Mouse (Mus musculus) liver, adult (tissue): Measurements from ENCODE around the gene Hsd17b7.
A peak's percentile ranks its signal among the peaks of the same experiment; 100 is the strongest.

Source experiments
- GATA4 ChIP-seq: IDR thresholded peaks from 2 replicates; pipeline ENCODE4 v1.6.1; 2014; ENCODE audit warnings: mild to moderate bottlenecking, low read length; ENCODE audit not compliant: insufficient replicate concordance

Gene Hsd17b7

DNA sequence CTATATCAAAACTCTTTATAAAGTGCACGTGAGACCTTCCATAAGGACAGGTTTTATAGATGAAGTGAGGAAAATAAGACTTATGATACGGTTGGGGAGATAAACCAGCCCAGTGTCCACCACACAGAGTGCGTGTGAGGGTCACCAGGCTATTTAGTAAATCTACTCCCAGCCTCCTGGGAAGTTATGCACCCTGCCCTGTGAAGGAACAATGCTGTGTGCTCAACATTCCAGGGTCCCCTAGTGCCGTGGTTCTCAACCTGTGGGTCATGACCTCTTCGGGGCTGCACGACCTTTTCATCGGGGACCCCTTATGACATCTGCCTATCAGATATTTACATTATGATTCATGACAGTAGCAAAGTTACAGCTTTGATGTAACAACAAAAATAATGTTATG lies 20.8 kb downstream of the Hsd17b7 start:
- no peak for TF ChIP-seq GATA4

DNA sequence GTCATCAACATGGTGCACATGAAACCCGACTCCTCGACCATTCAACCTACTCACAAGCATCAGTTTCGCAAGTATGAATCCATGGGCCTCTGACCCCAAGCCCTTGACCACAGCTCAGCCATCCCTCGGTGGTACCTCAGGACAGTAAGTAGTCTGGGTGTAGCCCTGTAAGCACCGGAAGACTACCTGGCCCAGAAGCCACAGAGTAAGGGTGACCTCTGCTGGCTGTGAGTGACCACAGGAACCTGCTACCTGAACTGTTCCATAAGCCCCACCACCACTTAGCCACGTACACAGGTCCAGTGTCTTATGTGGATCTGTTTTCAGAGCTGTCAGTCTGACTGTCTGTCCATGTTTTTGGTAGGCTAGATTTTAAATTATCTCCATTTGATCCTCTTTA lies 21.4 kb downstream of the Hsd17b7 start:
- TF ChIP-seq GATA4 = no peak

DNA sequence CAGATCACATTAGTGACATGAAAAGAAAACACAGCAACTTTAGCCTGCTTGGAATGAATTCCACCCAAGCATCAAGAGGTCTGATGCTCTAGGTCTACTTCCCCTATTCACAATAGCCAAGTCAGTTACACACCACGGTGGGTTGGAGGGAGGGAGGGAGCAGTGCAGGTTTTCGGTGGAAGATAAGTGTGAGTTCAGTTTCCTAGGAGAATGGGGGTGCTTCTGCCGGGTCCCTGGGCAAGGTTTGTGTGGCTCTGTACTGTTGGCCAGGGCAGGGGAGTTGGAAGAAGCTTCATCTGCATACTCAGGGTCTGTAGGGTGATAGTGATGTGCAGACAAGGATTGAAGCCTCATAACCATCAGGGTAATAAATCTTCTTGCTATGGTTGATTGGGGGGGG lies 23.0 kb downstream of the Hsd17b7 start:
- TF ChIP-seq GATA4 = no peak

DNA sequence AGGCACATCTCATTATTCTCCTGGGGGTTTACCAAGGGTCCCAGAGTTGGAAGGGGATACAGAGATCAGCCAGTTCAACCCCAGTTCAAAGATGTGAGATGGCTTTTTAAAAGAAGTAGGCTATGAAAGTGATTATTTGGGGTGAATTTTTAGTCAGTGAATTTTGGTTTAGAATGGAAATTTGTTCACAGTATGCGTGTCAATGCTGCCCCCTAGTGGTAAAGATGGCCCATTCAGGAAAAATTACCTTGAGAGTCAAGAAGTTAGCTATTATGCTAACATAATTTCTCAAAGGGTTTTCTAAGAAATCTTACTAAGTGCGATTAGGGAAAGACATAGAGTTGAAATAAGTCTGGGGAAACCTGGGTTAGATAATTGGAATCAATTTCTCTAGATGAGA lies 29.7 kb downstream of the Hsd17b7 start:
- no peak for TF ChIP-seq GATA4

DNA sequence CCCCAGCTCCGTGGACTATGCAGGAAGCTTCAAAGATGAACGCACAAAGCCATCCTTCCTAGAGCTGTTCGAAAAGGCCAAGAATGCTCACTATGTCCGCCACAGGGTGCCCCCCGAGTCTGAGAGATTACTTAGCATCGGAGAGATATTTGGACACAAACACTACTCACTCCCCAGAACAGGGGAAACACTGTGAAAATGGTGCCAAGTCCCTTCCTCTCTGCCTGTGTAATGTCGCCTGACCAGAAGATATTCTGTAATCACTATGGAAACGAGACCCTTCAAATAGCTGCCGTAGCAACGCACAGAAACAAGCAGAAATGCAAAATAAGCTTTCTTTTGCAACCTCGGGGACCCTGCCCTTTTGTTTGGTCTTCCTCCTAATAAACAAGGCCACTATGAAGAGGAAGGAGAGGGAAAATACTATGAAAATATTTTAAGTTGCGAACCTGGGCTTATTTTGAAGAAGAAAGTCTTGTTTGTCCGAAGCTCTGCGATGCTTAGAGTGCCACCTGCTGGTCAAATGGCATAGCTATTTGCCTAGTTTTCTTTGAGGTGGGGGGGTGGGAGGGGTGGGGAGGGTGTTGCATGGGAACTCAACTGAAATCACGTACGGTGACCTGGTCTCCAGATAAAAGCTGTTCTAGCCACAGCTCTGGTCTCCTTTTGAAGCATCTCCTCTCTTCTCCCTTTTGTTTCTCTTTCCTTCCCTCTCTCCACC lies 34.9 kb downstream of the Hsd17b7 start:
- no peak for TF ChIP-seq GATA4

DNA sequence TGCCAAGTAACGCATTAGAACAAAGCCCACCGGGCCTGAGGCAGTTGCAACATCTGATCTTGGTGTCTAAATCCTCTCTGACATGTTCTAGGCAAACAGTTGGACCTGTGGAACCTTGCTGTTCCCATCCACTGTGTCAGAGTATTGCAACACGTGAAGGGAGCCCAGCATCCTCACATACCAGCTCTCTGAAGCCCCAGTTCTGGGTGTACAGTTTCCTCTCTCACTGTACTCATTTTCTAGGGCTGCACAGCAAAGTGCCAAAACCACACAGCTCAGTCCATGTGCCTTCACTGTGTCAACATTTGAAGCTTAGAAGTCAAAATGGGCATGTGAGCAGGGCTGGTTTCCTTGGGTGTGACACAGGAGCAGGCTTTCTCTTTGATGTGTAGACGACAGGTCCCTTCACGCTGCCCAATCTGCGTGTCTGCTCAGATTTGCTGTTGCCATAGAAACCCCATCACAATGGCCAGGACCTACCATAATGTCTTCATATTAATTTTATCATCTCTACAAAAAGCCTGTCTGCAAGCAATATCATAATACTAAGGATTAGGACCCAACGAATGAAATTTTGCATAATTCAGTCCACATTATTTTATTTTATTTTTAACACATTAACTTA lies 36.8 kb downstream of the Hsd17b7 start:
- TF ChIP-seq GATA4 = no peak

DNA sequence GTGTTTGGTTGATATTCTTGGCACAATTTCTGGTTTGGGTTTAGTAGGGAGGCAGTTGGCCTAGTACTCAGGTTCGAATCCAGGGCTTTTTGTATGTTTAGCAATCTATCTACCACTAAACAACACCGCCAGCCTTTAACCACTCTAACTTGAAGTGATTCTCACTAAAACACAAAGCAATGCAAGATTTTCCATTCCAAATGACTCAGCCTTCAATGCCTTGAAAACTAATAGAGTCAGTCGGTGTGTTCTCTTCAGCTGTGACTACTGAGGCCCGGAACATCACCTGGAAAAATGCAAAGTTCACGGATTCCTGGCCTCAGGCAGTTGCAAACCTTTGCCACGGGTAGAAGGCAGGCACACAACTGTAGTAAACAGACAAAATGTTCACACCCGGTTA lies 37.3 kb downstream of the Hsd17b7 start:
- TF ChIP-seq GATA4 = no peak

DNA sequence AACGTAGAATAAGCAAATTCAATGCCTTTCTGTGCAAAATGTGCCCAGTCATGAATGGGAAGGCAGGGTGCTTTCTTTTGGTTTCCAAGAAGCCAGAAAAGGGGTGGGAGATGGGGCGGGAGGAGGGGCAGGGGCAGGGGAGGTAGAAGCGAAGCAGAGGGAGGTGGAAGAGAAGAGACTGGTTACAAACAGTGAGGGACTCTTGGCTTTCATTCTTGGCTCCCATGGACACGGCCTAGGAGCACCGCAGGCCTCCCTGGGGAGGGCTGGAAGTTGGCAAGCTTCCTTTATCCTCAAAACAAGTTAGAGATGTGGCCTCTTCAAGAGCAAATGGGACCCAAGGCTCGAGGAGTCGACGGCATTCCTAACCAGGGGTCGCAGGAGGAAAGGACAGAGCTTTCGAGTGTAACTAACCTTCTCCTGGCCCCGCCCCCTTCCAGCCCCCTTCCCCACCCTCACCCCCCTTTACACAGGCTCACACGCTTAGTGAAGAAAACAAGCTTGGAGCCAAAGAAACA lies 40.5 kb downstream of the Hsd17b7 start, which contains the start of gene Ccdc190:
Ccdc190 (plus strand) TSS at position 195 of the 518 bp plus-strand sequence.
- no peak for TF ChIP-seq GATA4

DNA sequence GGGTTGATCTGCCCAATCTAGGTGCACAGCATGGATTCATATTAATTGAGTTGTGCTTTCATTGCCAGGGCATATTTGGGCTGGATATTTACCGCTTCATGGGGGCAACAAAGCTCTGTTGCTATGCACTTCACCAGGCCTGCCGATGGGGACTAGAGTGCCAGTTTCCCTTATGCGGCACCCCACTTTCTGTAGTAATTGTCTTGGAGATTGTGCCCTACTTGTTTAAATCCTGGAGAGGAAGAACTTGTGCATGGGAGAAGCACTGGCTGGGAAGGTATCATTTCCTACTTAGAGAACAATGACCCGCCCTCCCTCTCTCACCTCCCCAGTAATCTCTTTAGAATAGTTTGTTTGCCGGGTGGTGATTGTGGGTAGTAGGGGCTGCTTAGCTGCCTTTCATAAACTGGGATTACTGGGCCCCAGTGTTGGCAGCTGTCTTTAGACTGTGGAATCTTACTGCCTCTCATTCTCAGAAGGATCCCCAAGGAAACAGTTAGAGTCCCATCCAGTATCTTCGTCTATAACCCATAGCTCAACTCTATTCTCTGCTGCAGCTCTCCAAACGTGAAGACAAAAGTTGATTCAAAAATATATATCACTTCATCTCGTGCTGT lies 41.2 kb downstream of the Hsd17b7 start:
- no peak for TF ChIP-seq GATA4

DNA sequence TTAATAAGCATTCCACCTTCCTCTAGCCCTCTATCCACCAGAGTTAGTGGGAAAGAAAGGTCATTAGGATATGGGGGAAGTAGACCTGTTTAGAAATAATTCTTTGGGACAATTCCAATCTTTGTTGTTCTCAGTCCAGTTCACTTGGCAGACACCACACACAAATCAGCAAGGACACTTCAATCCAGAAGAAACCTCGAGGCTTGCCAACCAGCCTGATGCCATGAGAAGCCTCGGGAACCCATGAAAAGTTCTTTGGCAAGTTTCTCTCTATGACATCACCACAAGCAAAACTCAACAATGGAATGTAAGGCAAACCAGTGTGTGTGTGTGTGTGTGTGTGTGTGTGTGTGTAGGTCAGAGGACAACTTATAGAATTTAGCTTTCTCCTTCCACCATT lies 44.5 kb downstream of the Hsd17b7 start:
- no peak for TF ChIP-seq GATA4

DNA sequence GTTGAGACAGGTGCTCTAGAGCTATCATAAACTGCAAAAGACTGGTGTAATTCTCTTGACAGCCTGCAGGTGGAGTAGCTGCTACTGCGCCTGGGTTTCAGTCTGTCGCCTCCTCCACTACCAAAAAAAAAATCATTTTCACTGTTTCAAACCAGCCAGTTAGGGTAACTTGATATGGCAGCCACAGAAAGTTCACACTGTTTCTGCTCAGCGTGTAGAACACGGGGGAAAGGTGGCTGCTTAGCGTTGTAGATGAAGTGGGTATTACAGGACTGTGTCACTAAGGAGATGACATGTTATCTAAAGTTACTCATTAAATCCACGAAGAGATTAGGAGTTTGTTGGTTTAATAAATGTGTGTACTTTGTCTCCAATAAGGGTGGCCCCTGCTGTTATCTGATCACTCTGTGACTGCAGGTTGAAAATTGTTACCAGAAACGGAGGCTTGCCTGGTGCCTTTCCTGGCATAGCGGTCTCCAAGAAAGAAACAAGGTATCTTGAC lies 47.3 kb downstream of the Hsd17b7 start:
- peak; percentile 56; the same call in 1 of the 2 replicates for TF ChIP-seq GATA4

DNA sequence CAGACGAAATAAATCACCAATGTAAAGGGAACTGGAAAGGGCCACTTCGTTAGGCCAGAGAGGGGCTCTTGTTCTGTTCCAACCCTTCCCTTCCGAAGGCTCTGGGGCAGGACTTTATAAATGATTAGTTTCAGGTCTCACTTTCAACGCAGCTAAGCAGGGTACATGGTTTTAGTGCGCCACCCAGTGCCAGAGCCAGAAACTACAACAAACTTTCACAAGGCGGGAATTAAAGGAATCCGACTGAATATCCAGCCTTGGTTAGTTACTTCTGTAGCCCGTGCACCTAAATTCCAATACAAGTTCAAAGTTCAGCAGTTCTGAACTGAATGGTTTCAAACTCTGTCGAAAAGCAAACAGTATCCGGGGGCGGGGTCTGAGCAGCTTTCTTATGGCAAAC lies 49.8 kb downstream of the Hsd17b7 start:
- no peak for TF ChIP-seq GATA4

DNA sequence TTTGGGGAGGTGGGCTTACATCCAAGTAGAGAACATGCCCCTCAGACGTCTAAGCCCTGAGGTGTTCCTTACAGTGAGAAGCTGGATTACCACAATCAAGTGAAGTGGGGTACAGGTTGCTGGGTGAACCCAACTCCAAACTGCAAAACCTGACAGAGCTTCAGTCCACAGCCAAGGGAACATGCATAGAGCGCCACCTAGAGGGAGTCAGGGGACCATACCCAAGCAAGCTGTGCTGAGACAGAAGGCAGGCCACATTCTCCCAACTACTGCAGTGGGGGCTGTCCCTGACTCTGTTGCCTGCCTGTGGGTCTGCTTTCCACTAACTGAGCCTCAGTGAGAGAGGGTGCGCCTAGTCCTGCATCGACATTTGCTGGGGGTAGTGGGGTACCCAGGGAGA lies 51.0 kb downstream of the Hsd17b7 start:
- TF ChIP-seq GATA4 = no peak

DNA sequence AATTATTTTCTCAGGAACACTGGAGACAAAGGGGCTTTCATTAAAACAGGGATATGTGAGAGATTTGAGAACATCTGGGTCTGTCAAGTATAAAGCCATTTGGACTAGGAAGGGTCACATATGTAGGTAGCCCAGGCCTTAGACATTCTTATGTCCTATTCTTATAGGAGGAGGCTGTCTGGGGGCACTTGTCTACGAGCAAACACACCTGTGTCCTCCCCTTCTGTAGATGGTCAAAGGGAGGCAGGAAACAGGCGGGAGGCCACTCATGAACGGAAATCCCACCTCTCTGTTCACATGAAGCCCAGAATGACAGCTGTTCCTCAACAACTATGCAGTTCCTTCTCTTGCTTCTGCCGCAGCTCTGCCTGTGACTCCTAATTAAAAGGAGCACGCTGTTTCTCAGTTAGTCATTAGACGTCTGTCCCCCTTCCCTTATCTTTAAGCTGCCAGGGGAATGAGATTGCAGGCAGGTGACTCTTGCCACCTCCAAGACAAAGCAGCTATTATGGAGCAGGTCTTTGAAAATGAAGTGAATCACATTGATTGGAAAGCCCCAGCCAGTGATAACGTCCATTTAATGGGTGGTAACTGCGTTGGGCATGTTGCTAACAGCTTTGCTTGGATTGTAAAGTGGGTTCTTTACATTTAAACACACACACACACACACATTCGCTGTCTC lies 51.8 kb downstream of the Hsd17b7 start:
- no peak for TF ChIP-seq GATA4

DNA sequence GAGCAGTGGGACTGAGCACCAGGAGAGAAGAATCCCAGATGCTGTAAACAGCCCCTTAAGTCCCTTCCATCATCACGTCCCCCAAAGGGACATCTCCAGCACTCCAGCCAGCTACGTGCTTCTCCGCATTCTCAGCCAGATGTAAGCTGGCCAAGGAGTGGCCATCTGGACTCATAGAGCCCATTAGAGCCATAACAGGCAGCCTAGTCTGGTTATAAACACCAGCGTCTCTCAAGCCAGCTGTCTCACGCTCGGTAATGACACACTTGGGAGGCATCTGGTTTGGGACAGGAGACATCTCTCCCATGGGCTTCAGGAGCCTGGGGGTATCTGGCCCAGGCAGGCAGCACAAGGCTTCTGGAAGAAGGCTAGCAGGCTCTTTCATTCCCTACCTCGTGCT lies 52.4 kb downstream of the Hsd17b7 start:
- no peak for TF ChIP-seq GATA4

DNA sequence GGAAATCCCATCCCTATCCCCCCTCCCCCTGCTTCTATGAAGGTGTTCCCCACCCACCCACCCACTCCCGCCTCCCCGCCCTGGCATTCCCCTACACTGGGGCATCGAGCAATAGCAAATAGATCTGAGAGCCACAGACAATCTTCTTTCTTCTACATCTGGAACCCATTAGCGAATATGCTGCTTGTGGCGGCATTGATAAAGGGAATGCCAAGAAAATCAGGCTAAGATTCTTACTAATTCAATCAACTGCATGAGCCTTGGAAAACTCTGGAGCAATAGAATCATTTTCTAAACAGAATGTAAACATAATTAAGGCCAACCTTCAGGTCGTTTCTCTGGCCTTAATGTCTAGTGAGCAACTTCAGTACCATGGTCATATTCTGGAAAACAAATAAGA lies 57.5 kb downstream of the Hsd17b7 start:
- no peak for TF ChIP-seq GATA4

DNA sequence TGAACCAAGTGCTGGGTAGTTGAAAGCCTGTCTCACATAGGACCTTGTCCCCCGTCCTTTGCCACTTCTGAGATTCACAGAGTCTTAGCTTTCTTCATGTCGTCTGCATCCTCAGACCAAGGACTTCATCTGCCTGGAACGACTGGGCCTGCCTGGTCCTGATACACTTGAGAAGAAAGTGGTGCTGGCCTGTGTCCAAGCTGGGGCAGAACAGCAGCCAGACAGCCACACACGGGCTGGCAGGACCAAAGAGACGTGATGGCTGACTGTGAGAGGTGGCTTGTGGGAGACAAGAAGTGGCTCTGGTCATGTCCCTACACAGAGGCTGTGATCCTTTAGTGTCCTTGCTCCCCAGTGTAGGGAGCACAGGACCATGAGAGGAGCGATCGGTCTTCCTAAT lies 58.3 kb downstream of the Hsd17b7 start:
- no peak for TF ChIP-seq GATA4
